Mouse (Mus musculus): ENCODE measurements around the gene Cmtm4.

The Cmtm4 gene

DNA sequence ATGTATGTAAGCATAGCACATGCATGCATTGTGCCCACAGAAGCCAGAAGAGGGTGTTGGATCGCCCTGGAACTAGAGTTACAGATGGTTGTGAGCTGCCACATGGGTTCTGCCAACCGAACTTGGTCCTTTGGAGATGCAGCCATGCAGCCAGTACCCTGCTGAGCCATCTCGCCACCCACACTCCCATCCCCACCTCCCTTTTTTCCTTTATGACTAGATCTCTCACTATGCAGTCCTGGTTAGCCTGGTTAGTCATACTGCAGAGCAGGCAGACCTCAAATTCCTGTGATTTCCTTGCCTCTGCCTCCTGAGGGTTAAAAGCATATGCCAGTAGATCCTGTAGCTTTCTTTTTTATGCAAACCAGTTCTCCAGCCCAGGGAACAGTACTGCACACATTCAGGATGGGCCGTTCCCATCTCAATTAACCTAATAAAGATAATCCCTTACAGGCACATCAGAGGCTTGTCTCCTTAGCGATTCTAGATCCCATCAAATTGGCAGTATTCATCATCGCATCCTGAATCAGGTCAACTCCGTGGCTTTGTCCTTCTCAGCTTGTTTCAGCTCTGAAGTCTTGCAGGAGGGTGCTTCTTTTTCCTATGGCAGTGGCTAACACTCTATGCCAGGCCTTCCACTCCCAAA is 15.1 kb upstream of the Cmtm4 start:
- no peak for DNase-seq

- DNase-seq, result no peak
These were observed 12.9 kb upstream of the Cmtm4 start for GRCm38 (mm10) chr8:104408328-104409110.

GRCm38 (mm10) chr8:104406340-104407128 is 10.9 kb upstream of the Cmtm4 start:
- DNase-seq, result no peak

DNA sequence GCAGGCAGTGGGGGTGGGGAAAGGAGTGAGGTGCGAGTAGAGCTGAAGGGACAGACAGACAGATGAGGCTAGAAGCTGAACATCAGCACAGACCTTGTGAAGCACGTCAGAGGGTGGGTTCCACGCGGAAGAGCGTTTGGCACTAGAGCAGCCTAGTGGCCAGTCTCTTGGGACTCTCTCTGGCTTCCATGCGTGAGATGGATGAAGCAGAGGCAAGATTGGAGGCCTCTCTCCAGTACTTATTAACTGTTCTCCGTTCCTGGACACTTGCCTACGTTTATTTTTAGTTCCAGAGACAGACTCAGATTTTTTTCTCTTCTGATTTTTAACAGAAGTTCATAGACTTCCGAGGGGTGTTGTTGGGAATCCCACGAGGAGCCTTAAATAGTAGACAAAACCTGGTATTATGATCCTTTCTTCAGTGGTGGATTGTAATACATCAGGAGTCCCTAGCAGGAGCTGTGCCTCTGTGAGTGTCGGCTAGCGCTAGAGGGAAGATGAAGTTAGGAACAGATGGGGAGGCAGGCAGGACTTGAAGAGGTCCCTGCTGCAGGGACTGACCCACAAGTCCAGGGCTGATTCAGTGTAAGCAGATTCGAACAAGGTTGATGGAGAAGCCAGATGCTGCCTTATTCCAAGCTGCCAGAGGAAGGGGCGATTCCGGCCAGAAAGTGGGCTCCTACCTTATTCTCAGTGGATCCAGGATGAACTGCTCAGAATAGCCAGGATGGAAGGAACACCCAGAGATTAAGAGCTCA is 10.0 kb upstream of the Cmtm4 start:
- DNase-seq, result no peak

DNA sequence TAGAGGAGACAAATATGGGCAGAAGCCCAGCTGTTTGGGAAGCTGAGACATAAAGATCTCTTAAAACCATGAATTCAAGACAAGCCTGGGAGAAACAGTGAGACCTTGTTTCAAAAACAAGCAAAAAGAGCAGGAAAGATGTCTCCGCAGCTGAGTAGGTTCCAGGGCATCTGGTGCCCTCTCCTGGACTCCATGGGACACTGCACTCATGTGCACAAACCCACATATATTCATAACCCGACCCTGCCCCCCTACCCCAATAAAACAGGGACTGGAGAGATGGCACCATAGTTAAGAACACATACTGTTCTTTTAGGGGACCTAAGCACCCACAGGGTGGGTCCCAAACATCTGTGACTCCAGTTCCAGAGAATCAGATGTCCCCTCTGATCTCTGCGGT is 8.0 kb upstream of the Cmtm4 start:
- no peak for DNase-seq

DNA sequence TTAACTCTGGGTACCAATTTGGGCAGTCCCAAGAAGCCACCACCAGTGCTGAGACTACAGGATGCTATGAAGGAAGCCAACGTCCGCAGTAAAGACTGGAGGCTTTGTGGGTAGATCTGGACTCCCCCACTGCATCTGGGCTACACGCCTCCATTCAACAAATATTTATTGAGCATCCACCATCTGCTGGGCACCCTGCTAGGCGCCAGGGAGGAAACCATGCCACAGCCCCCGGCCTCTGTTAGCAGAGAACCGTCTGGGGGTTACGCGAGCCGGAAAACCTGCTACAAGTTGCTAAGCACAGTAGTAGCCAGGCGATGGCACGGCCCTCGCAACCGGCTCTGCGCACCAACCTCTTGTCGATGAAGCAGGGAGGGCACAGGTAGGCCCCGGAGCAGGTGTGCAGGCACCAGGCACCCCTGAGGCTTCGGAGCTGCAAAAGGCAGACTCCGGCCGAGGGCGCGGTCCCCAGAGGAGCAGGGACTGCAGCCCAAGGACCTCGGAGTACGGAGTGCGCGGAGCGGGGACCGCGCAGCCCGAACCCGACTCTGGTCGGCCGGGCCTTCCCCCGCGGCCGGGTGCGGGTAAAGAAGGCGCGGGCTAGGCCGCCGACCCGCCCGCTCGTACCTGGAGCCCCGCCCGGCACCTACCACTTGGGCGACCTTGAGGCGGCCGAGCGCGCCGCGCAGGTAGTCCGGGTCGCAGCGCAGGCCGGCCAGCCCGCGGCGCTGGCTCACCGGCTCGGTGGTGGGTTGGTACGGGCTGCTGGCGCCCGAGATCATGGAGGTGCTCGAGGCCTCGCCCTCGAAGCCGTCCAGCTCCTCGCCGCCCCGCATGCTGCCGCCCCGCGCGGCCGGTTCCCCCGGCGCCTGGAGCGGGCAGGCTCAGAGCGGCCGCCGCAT is 555 bp downstream of the Cmtm4 start:
- DNase-seq, result peak; percentile 40

DNA sequence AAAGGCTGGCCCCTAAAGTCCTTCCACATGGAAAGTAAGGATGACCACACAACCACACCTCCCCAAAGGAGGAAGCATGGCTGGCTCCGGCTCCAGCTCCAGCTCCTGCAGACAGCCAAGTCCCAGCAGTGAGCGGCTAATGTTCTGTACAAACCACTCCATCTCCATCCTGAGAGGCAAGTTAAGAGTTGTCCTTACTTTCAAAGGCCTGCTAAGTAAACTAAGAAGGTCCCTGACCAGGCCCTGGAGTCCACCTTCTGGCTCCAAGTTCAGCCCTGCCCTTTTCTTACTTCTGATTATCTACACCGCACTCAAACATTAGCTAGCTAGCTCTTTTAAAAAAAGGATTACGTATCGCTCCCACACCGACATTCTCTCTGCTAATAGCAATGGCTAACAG is 1.8 kb downstream of the Cmtm4 start:
- DNase-seq, result no peak

- DNase-seq, result no peak
These were observed 2.5 kb downstream of the Cmtm4 start for GRCm38 (mm10) chr8:104393139-104393538.

- DNase-seq, result no peak
These were observed 5.4 kb downstream of the Cmtm4 start for GRCm38 (mm10) chr8:104390245-104390644.

- DNase-seq, result no peak
These were observed 7.6 kb downstream of the Cmtm4 start for GRCm38 (mm10) chr8:104387980-104388379.

- no peak for DNase-seq
These were observed 8.1 kb downstream of the Cmtm4 start for GRCm38 (mm10) chr8:104387501-104387900.

DNA sequence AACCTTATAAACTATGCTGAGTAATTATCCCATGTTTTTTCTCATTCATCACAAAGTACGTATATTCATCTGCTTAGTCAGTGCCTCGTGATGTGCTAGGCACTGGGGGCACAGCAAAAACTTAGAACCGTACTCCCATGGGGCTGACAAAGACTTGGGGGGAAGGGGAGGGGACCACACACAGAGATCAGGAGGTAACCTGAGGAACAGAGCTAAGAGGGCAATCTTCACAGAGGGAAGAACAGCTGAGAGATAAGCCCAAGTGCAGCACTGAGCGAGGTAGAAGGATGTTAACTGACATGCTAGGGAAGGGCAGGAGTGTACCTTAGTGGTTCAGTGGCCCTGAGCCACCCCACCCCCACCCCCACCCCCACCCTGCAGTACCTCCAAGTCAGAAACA is 8.9 kb downstream of the Cmtm4 start:
- DNase-seq, result no peak

DNA sequence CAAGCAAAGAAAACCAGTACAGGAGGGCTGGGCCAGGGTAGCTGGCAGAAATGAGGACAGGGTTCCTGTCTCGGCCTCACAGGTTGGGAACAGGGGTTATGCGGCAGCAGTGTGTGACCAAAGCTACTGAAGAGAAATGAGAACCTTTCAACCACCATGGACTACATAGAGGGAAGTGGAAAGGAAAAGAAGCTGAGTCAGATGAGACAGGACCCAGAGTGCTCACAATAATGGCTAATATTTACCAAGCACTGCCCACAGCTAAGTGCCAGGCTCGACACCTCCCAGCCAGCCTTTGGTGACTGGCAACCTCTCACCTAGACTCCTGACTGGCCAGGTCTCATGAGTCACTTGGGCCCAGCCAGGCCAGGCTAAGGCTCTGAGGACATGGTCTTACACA is 11.6 kb downstream of the Cmtm4 start:
- no peak for DNase-seq

DNA sequence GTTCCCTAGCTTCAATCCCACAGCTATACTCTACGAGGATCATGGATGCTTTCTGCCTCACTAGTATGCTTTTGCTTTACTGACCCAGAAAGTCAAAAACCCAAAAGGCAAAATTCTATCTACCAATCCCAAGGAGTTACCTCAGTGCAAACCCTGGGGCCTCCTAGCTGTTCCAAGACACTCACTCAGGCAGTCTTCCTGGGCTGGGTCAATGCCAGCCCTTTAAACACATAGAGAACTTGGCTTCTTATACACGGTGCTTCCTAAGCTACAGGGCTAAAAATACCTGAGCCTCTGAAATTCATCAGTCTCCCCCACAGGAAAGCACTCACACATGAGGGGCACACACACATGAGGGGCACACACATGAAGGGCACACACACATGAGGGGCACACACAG is 12.3 kb downstream of the Cmtm4 start:
- no peak for DNase-seq

DNA sequence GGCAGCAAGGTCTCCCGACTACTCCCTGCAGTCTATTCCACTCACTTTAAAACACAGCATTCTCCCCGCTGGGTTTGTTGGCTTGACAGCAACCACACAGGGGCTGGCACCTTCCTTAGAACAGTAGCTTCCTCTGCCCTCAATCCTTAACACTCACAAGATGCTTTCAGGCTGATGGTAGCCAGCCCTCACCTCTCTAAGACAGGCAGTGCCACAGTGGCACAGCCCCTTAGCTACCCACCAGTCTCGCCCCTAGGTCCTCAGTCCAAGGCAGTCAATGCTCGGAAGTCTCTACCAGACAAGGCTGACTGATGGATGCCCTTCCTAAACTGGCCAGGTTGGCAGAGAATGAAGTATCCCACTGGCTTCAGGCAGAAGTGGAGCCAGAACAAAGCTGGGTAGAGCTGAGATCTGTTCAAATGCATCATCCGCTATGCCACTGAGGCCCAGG is 14.6 kb downstream of the Cmtm4 start:
- DNase-seq, result no peak

- DNase-seq, result no peak
These were observed 15.3 kb downstream of the Cmtm4 start for GRCm38 (mm10) chr8:104380269-104380668.

DNA sequence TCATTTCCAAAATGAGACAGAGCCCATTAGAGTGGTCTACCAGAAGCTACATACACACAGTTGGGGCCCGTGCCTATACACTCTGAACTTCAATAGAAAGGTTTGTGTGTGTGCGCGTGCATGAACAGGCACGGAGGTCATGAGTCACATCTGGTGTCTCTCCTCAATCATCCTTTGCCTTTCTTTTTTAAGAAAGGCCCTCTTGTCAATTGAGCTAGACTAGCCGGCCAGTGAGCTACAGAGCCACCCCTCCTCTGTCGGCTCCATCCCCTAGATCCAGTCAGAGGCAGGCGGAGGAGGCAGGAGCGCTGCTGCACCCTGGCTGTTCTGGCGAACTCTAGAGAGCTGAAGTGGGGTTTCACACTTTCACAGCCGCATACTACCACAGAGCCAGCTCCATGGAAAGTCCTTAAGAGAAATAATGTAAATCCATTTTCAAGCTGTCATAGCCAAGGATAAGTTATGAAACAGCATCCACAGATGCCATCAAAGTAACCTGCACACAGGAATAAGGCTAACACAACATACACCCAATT is 16.2 kb downstream of the Cmtm4 start:
- no peak for DNase-seq

- DNase-seq, result no peak
These were observed 18.9 kb downstream of the Cmtm4 start for GRCm38 (mm10) chr8:104376669-104377068.

DNA sequence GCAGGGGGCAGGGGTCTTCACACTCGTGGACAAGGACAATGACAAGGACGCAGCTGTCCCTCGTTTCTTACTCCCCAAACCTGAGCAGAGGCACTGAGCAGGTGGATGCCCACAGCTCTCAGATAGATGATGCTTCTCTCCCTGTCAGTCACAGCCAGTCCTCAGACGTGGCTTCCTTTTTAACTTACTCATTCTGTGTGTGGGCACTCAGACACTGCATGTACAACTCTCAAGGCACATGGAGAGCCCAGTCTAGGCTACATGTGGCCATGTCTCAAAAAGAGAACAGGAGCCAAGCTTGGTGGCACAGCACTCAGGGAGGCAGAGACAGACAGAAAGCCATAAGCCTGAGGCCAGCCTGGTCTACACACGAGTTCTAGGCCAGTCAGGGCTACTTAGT is 19.6 kb downstream of the Cmtm4 start:
- no peak for DNase-seq

DNA sequence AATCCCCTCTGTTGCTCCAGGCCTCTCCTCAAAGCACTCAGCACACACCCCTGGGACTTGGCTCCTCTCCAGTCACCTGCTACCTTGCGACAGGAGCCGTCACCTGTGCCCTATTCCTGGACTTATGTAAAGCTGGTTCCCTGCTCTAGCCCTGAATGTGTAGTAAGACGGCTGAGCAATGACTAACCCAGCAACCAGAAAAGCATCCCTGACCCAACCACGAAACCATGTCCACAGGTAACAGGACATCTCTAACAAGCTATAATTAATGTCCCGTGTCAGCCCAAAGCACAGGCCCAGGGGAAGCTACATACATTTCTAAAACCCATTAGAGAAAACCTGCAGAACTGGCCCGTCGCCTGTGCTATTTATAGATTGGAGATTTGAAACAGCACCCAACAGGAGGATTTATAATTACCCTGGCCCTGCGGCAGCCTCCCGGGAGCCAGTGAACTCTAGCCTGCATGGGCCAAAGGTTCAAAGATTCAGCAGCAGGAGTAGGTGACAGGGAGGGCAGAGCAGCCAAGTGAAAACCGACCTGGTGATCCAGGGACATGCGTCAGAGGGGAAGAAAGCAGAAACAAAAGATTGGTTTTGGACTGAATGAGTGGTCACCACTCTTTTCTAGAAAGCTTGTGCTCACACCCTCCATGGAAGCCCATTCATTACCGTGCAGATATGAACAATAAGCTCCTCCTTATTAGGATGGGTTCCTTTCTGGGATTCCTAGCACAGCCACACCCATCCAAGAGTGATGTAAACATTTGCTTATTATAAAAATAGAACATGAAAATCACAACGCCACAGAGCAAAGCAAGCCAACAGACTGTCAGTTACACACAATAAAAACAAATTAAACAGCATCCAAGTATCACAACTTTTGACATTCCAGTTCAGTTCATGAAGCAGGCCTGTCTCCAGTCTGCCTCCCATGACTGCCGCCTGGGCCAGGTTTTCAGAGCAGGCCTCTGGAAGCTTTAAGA is 20.5 kb downstream of the Cmtm4 start:
- no peak for DNase-seq
